Mouse (Mus musculus) bone marrow, adult 2 months (tissue): ENCODE measurements at regions not wholly inside any gene's neighbourhood (a gene's known extent, or its start where the extent isn't known, plus 50 kb on each side); places are given as distances from the start of the nearest gene placed in this dataset.

Experiments
- CTCF ChIP-seq: fragments of 200-500 bp; IDR thresholded peaks from 2 replicates; pipeline ENCODE4 v1.5.1; 2011; ENCODE audit warnings: low read length, control low read depth; ENCODE audit not compliant: control insufficient read depth, insufficient read depth
- POLR2A ChIP-seq: fragments of 200-500 bp; IDR thresholded peaks from 2 replicates; pipeline ENCODE4 v1.6.1; 2011; ENCODE audit warnings: low read depth, mild to moderate bottlenecking, control low read depth, low read length, borderline replicate concordance; ENCODE audit not compliant: control insufficient read depth

- TF ChIP-seq CTCF (no peak), POLR2A (no peak)
Observed at GRCm38 (mm10) chr13:70081108-70081507, 278.9 kb downstream of the Med10 start.
